Mouse (Mus musculus) embryonic fibroblast, embryonic 13.5 days (primary cell): Measurements from ENCODE around the gene Fam234b.

Experiments used
- CTCF ChIP-seq: IDR thresholded peaks from 2 replicates; pipeline ENCODE4 v1.5.1; 2011; ENCODE audit warnings: mild to moderate bottlenecking, control low read depth, low read length, moderate library complexity, borderline replicate concordance; ENCODE audit not compliant: insufficient read depth
- POLR2A ChIP-seq: IDR thresholded peaks from 2 replicates; pipeline ENCODE4 v1.6.1; 2011; ENCODE audit warnings: low read depth, mild to moderate bottlenecking, control low read depth, low read length, moderate library complexity

DNA sequence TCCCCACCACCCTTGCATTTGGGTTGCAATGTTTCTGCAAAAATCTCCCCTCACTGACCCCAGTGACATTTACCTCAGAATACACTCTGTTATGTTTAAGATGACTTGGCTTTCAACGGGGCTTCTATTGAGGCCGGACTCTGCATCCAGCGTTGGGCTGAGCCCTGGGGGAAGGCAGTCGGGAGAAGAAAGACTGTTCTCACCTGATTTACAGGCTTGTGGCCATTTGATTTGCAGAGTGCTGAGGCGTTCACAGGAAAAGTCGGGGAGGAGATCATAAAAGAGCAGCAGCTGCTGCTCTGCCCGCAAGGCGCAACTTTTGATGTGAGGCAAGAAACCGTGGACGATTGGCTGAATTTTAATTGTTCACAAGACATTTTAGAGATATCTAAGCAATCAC is 82.1 kb downstream of the Fam234b start:
- no peak for TF ChIP-seq CTCF
- TF ChIP-seq POLR2A: no peak
